Comparison of ENCODE assay signal across 8 mouse cellular contexts in genomic region chr13:30336913-30337312, GRCm38 (mm10). TPM values are rescaled to one million over a fixed set of nuclear protein-coding genes. Genes with fewer than 3 reads are reported as not detected.
DNase-seq lines count a peak whose midpoint lies in the region; ATAC-seq and TF ChIP-seq lines count a peak whose summit lies in the region.

No protein-coding gene starts in this region.

- no peak for DNase-seq in spleen, adult 2 months (ENCODE audit: low read depth in 1 of 2, low spot score in 2 of 2)
- no peak for DNase-seq in spleen, postnatal 4 days (ENCODE audit: low spot score in 2 of 2)
- peak; percentile 4 for DNase-seq in heart, postnatal 0 days (ENCODE audit: low spot score)
- no peak for DNase-seq in layer of hippocampus, adult 18-20 months (ENCODE audit: low spot score in 2 of 2)
- no peak for DNase-seq in gastrocnemius, postnatal 10 days
- no peak for DNase-seq in gastrocnemius, postnatal 14 days

- peak overlapping the region; percentile 73 for H3K9ac ChIP-seq in heart, postnatal 0 days (replicated peaks; ENCODE audit: low read depth, low read length)
- no peak overlapping the region for H3K9ac ChIP-seq in limb, embryonic 12.5 days (replicated peaks)
- peak overlapping the region; percentile 71; the same call in 1 of the 2 replicates for H3K9ac ChIP-seq in stomach, embryonic 16.5 days (ENCODE audit: low read length)

- TF ChIP-seq EP300 in heart, postnatal 0 days (IDR thresholded peaks at IDR 0.05; ENCODE audit: low read depth), result no peak

- H3K27ac ChIP-seq in spleen, adult 2 months (ENCODE audit: insufficient read depth, low read length), result no peak overlapping the region
- H3K27ac ChIP-seq in heart, postnatal 0 days (ENCODE audit: low read depth), result peak overlapping the region; percentile 78; the same call in 1 of the 2 replicates
- H3K27ac ChIP-seq in limb, embryonic 12.5 days, result no peak overlapping the region
- H3K27ac ChIP-seq in stomach, embryonic 16.5 days (ENCODE audit: low read length), result no peak overlapping the region

- WGBS in spleen, adult 2 months, result 39% methylated on average over 9 of the region's 9 CpGs
- WGBS in heart, postnatal 0 days, result 20% methylated on average over 9 of the region's 9 CpGs
- 21% methylated on average over 9 of the region's 9 CpGs for WGBS in limb, embryonic 12.5 days
- 35% methylated on average over 9 of the region's 9 CpGs for WGBS in stomach, embryonic 16.5 days

- H3K4me1 ChIP-seq in spleen, adult 2 months (ENCODE audit: control insufficient read depth, insufficient read depth, insufficient read length), result no peaks in the 10 kb centered on the region
- H3K4me1 ChIP-seq in heart, postnatal 0 days (ENCODE audit: control insufficient read depth, insufficient read depth), result peaks cover 23% of the 10 kb centered on the region
- no peaks in the 10 kb centered on the region; the same call in 1 of the 2 replicates for H3K4me1 ChIP-seq in limb, embryonic 12.5 days (replicated peaks)
- peaks cover 2% of the 10 kb centered on the region; the same call in 1 of the 2 replicates for H3K4me1 ChIP-seq in stomach, embryonic 16.5 days (ENCODE audit: control insufficient read depth, insufficient read depth, low read length)

- no peak for ATAC-seq in heart, postnatal 0 days (ENCODE audit: insufficient read depth, low read depth)
- no peak for ATAC-seq in limb, embryonic 12.5 days (ENCODE audit: insufficient number of reproducible peaks, insufficient read depth, low FRiP score, low TSS enrichment, low read depth)
- no peak for ATAC-seq in stomach, embryonic 16.5 days (ENCODE audit: insufficient read depth, low FRiP score)

- no peak for TF ChIP-seq POLR2A in spleen, adult 2 months (IDR thresholded peaks at IDR 0.05; ENCODE audit: low read depth, low read length)

- H3K9me3 ChIP-seq in heart, postnatal 0 days (replicated peaks; ENCODE audit: control insufficient read depth, low read length), result no peaks in the 10 kb centered on the region
- no peaks in the 10 kb centered on the region for H3K9me3 ChIP-seq in limb, embryonic 12.5 days
- H3K9me3 ChIP-seq in stomach, embryonic 16.5 days (replicated peaks; ENCODE audit: control insufficient read depth, low read length), result no peaks in the 10 kb centered on the region

- TF ChIP-seq CTCF in spleen, adult 2 months (IDR thresholded peaks at IDR 0.05; ENCODE audit: extremely low read depth, insufficient read depth, insufficient read length, insufficient replicate concordance), result no peak
- no peak for TF ChIP-seq CTCF in heart, postnatal 0 days (IDR thresholded peaks at IDR 0.05; ENCODE audit: low read depth)

- H3K36me3 ChIP-seq in spleen, adult 2 months (ENCODE audit: control insufficient read depth, insufficient read depth, low read length), result no peaks in the 10 kb centered on the region
- H3K36me3 ChIP-seq in heart, postnatal 0 days (replicated peaks; ENCODE audit: control insufficient read depth, insufficient read depth, low read length), result no peaks in the 10 kb centered on the region
- no peaks in the 10 kb centered on the region for H3K36me3 ChIP-seq in limb, embryonic 12.5 days
- no peaks in the 10 kb centered on the region for H3K36me3 ChIP-seq in stomach, embryonic 16.5 days (ENCODE audit: control insufficient read depth, insufficient read depth, low read length)

- peaks cover 5% of the 10 kb centered on the region for H3K27me3 ChIP-seq in spleen, adult 2 months (ENCODE audit: control insufficient read depth, insufficient read depth, low read length)
- no peaks in the 10 kb centered on the region for H3K27me3 ChIP-seq in heart, postnatal 0 days (ENCODE audit: control insufficient read depth, insufficient read depth, low read length)
- peaks cover 16% of the 10 kb centered on the region for H3K27me3 ChIP-seq in limb, embryonic 12.5 days
- H3K27me3 ChIP-seq in stomach, embryonic 16.5 days (ENCODE audit: control insufficient read depth, insufficient read depth, low read length), result no peaks in the 10 kb centered on the region; the same call in 1 of the 2 replicates

- peak overlapping the region; percentile 81 for H3K4me2 ChIP-seq in heart, postnatal 0 days (ENCODE audit: low read depth, low read length)
- H3K4me2 ChIP-seq in limb, embryonic 12.5 days, result peak overlapping the region; percentile 94
- peak overlapping the region; percentile 67 for H3K4me2 ChIP-seq in stomach, embryonic 16.5 days (ENCODE audit: low read depth, low read length)

- intact Hi-C loops in gastrocnemius, postnatal 14 days (cut with DNase I; ENCODE audit: low total_unique reads), result no loop called here

- peak overlapping the region; percentile 44 for H3K4me3 ChIP-seq in spleen, adult 2 months (ENCODE audit: extremely low read depth, insufficient read depth, insufficient read length)
- peak overlapping the region; percentile 67 for H3K4me3 ChIP-seq in heart, postnatal 0 days (ENCODE audit: low read depth, low read length)
- peak overlapping the region; percentile 63 for H3K4me3 ChIP-seq in limb, embryonic 12.5 days (replicated peaks)
- H3K4me3 ChIP-seq in stomach, embryonic 16.5 days (replicated peaks; ENCODE audit: low read length), result peak overlapping the region; percentile 49

RNA-seq across cellular contexts. Expression of gene Agtr1a, which starts 0.7 kb away (rescaled TPM):
- polyA plus RNA-seq in spleen, adult 2 months (2012; rRNA removed), result 22.1 and 26.6 TPM in 2 replicates
- total RNA-seq in heart, postnatal 0 days (2014; rRNA removed; ENCODE audit: low replicate concordance), result 23.5 and 58.4 TPM in 2 replicates
- polyA plus RNA-seq in heart, postnatal 0 days (2015; fragmentation: Nextera tagmentation; extraction: Ambion mirVana), result 25.9 and 33.1 TPM in 2 replicates
- polyA plus RNA-seq in limb, embryonic 12.5 days (2016; fragmentation: Nextera tagmentation; extraction: Ambion mirVana), result 2.9 and 3.0 TPM in 2 replicates
- polyA plus RNA-seq in stomach, embryonic 16.5 days (2015; fragmentation: Nextera tagmentation; extraction: Ambion mirVana), result 4.1 and 5.5 TPM in 2 replicates
- 1 to 10 TPM; 1.2 to 1.6 TPM for total RNA-seq in layer of hippocampus, adult 18-20 months (2021)
- total RNA-seq in gastrocnemius, postnatal 10 days (2021), result 10 to 100 TPM; 16.1 to 16.5 TPM
- 10 to 100 TPM in 1 of 2 experiments, 1 to 10 TPM in 1; 9.7 to 10.1 TPM for total RNA-seq in gastrocnemius, postnatal 14 days (2021)
